Mouse (Mus musculus) forebrain, embryonic 12.5 days (tissue): ENCODE data around the gene Gm17409. TPM values are rescaled to one million over a fixed set of nuclear protein-coding genes. Genes with fewer than 3 reads are reported as not detected.

Experiments
- ATAC-seq: fragments of 200-750 bp; cut with Nextera tagmentation; 2 replicates; pipeline ENCODE4 v1.8.0; 2017; ENCODE audit warnings: moderate TSS enrichment; ENCODE audit not compliant: low FRiP score
- H3K27ac ChIP-seq: fragments of 300-500 bp; sonication (generic); 2 replicates; pipeline ENCODE4 v1.5.1; 2016; ENCODE audit warnings: mild to moderate bottlenecking
- H3K27me3 ChIP-seq: fragments of 300-500 bp; sonication (generic); 2 replicates; pipeline ENCODE4 v1.6.1; 2016; ENCODE audit warnings: mild to moderate bottlenecking
- H3K36me3 ChIP-seq: fragments of 300-500 bp; sonication (generic); replicated peaks from 2 replicates; pipeline ENCODE4 v1.6.1; 2016; ENCODE audit warnings: mild to moderate bottlenecking
- H3K4me1 ChIP-seq: fragments of 300-500 bp; sonication (generic); 2 replicates; pipeline ENCODE4 v1.6.1; 2016
- H3K4me2 ChIP-seq: fragments of 300-500 bp; sonication (generic); 2 replicates; pipeline ENCODE4 v1.6.1; 2016; ENCODE audit warnings: mild to moderate bottlenecking, moderate library complexity
- H3K4me3 ChIP-seq: fragments of 300-500 bp; sonication (generic); replicated peaks from 2 replicates; pipeline ENCODE4 v1.5.1; 2016; ENCODE audit warnings: mild to moderate bottlenecking
- H3K9ac ChIP-seq: fragments of 300-500 bp; sonication (generic); 2 replicates; pipeline ENCODE4 v1.6.1; 2016; ENCODE audit warnings: mild to moderate bottlenecking
- H3K9me3 ChIP-seq: fragments of 300-500 bp; sonication (generic); 2 replicates; pipeline ENCODE4 v1.6.1; 2016
- WGBS: fragments of 180-500 bp; shearing (Covaris S2); methylation state at CpG from one replicate; pipeline ENCODE4 v1.1.7; 2016; 5-methylcytosine and 5-hydroxymethylcytosine counted together
- polyA plus RNA-seq: library from polyadenylated mRNA; unstranded; fragments of >200 nt; fragmentation: Nextera tagmentation; extraction: Ambion mirVana; gene quantifications from 2 replicates; pipeline ENCODE4 v1.2.1, GENCODE M21; 2016

The Gm17409 gene
- polyA plus RNA-seq, 1 experiment from 2014 or later, result 0.20 TPM

DNA sequence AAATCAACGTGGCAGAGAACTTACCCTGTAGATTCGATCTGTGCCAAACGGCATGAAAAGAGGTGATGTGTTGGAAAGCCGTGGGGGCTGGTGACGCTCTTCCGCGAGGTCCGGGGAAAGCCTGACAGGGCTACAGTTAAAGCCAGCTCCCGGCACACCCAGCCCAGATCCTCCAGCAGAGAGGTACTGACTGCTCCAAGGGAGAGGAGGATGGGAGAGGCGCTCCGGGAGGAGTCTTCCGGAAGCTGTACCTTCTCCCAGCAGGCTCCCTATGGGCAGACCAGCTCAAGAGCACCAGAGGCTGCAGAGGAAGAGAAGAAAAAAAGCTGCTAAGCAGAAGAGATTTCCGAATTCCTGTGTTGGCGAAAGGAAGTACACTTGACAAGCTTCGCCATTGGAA, 46.1 kb downstream of the Gm17409 start:
- H3K36me3 ChIP-seq, result no peaks in the 10 kb centered on the region
- no peak overlapping the region for H3K4me2 ChIP-seq
- no peak overlapping the region for H3K9ac ChIP-seq
- no peaks in the 10 kb centered on the region for H3K9me3 ChIP-seq
- H3K27ac ChIP-seq, result no peak overlapping the region
- WGBS, result 52% methylated on average over 15 of the region's 15 CpGs
- ATAC-seq, result no peak
- H3K27me3 ChIP-seq, result no peaks in the 10 kb centered on the region
- peaks cover 5% of the 10 kb centered on the region for H3K4me1 ChIP-seq
- H3K4me3 ChIP-seq, result no peak overlapping the region

DNA sequence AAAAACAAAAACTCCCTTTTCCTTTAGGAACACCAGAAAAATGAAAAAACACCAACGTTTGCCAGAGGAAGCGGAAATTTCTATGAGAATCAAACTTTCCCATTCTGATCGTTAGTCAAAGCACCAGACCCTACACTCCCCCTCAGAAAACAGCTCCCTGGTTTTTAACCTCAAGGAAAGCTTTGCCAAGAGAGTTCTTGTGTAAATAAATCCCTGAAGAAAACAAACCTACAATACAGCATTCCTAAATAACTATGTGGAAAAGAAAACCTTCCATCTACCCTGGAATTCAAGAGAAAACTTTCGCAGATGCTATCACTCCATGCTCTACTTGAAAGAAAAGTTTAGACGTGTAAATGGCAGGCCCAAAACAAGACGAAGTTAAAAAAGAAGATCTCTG, 47.0 kb downstream of the Gm17409 start:
- Histone ChIP-seq H3K4me1 (peaks cover 5% of the 10 kb centered on the region), H3K9ac (no peak overlapping the region), H3K4me3 (no peak overlapping the region), H3K9me3 (no peaks in the 10 kb centered on the region), H3K27ac (no peak overlapping the region), H3K27me3 (no peaks in the 10 kb centered on the region), H3K36me3 (no peaks in the 10 kb centered on the region), H3K4me2 (no peak overlapping the region)
- 75% methylated on average over 6 of the region's 6 CpGs for WGBS
- ATAC-seq, result no peak

DNA sequence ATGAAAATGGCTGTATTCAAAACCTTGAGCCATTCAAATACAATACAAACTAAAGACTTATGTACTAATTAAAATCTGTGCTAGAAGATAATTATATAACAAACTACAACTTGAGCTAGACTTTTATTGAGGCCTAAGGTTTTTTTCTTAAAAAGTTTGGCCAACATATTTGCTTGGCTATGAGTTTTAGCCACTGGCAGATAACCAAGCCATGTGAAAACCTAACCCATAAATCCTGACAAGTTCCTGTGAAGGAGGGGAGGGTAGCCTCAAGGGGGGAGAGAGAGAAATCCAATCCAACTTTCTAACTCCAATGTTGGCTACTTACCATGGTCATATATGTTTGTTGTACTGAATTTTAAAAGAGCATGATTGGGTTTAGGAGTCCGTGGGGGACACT, 48.6 kb downstream of the Gm17409 start:
- no peaks in the 10 kb centered on the region for H3K9me3 ChIP-seq
- H3K36me3 ChIP-seq, result no peaks in the 10 kb centered on the region
- H3K4me3 ChIP-seq, result no peak overlapping the region
- H3K9ac ChIP-seq, result no peak overlapping the region
- peaks cover 13% of the 10 kb centered on the region for H3K4me1 ChIP-seq
- no peak for ATAC-seq
- no peak overlapping the region for H3K27ac ChIP-seq
- WGBS, result 78% methylated on average over 1 of the region's 1 CpGs
- no peak overlapping the region for H3K4me2 ChIP-seq
- H3K27me3 ChIP-seq, result no peaks in the 10 kb centered on the region

Other genes with a start within 250 kb of the Gm17409 start
- 0.23 and 1.1 TPM in 2 replicates for gene Acvr1c, start 112.2 kb upstream of the Gm17409 start, polyA plus RNA-seq
- gene Acvr1, start 97.0 kb downstream of the Gm17409 start, polyA plus RNA-seq, result 3.5 and 4.6 TPM in 2 replicates
- gene Upp2, start 97.2 kb downstream of the Gm17409 start, polyA plus RNA-seq, result 7.3 and 7.5 TPM in 2 replicates